Comparison of ENCODE assay signal across 22 mouse cellular contexts in the genomic region with DNA sequence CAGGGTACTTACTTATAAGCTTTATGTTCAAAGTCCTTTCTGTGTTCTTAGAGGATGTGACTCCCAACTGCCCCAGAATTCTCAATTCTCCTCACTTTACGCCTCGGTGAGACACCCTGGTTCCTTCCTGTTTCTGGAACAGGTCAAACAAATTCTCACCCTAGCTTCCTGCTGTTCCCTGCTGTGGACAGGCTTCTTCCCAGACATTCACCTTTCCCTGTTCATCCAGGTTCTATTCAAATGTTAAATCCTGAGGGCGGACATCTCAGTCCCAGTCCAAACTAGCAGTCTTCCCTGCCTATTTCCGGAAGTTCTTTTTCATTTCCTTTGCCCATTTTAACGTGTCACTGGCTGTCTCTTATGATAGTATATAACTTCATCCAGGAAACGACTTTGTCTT.
"Had no signal": no experiment of that assay in that cellular context is flagged by ENCODE, and none has a peak within 500 bp of the region (broad histone marks: within the 10 kb centered on the region; RNA-seq: fewer than 3 reads in every experiment).

No protein-coding gene starts in this region.

- H3K27me3 ChIP-seq: heart, embryonic 12.5 days; hindbrain, embryonic 13.5 days; hindbrain, embryonic 15.5 days; kidney, embryonic 15.5 days; limb, embryonic 12.5 days had no signal

- H3K36me3 ChIP-seq: heart, embryonic 10.5 days; heart, embryonic 12.5 days; hindbrain, embryonic 13.5 days; hindbrain, embryonic 15.5 days; kidney, embryonic 15.5 days; limb, embryonic 10.5 days; limb, embryonic 12.5 days; liver, embryonic 13.5 days; liver, embryonic 15.5 days had no signal

- DNase-seq: gastrocnemius, postnatal 14 days; gastrocnemius, postnatal 36 days; heart, adult 18-20 months; heart, postnatal 10 days; kidney, adult 11 months; kidney, adult 9 months; kidney, postnatal 25 days; kidney, postnatal 4 days; liver; liver, embryonic 13.5 days had no signal

- H3K9me3 ChIP-seq: heart, embryonic 10.5 days; heart, embryonic 12.5 days; hindbrain, embryonic 13.5 days; hindbrain, embryonic 15.5 days; kidney, embryonic 15.5 days; limb, embryonic 10.5 days; limb, embryonic 12.5 days; liver, embryonic 13.5 days; liver, embryonic 15.5 days had no signal

- H3K4me3 ChIP-seq: heart, embryonic 10.5 days; heart, embryonic 12.5 days; hindbrain, embryonic 13.5 days; hindbrain, embryonic 15.5 days; kidney, embryonic 15.5 days; layer of hippocampus, adult 2 months; left cerebral cortex, adult 2 months; limb, embryonic 10.5 days; limb, embryonic 12.5 days; liver, embryonic 13.5 days; liver, embryonic 15.5 days had no signal

- H3K4me1 ChIP-seq: liver, embryonic 13.5 days; liver, embryonic 15.5 days had no signal

- H3K27ac ChIP-seq: heart, embryonic 10.5 days; hindbrain, embryonic 13.5 days; hindbrain, embryonic 15.5 days; hindbrain, postnatal 0 days; kidney, embryonic 15.5 days; kidney, postnatal 0 days; layer of hippocampus, adult 2 months; left cerebral cortex, adult 2 months; limb, embryonic 10.5 days; limb, embryonic 12.5 days; liver, embryonic 13.5 days; liver, embryonic 15.5 days had no signal
